Mouse (Mus musculus) ES-E14 (cell line): ENCODE data around the gene Kcna1.

ENCODE experiments used
- CHD2 ChIP-seq: IDR thresholded peaks from 2 replicates; pipeline ENCODE4 v1.6.1; 2014; ENCODE audit warnings: mild to moderate bottlenecking, low read depth, low read length, inconsistent platforms
- MAFK ChIP-seq: IDR thresholded peaks from 2 replicates; pipeline ENCODE4 v1.6.1; 2014; ENCODE audit warnings: mild to moderate bottlenecking, low read depth, low read length, inconsistent platforms; ENCODE audit not compliant: insufficient read depth

GRCm38 (mm10) chr6:126609193-126609947, 36.8 kb downstream of the Kcna1 start:
- no peak for TF ChIP-seq CHD2
- TF ChIP-seq MAFK = no peak
